Mouse (Mus musculus) hindbrain, embryonic 13.5 days (tissue): ENCODE data around the gene Fgfbp3. TPM values are rescaled to one million over a fixed set of nuclear protein-coding genes. Genes with fewer than 3 reads are reported as not detected.

Experiments
- polyA plus RNA-seq: library from polyadenylated mRNA; unstranded; fragments of >200 nt; fragmentation: Nextera tagmentation; extraction: Ambion mirVana; gene quantifications from 2 replicates; pipeline ENCODE4 v1.2.1, GENCODE M21; 2015

The Fgfbp3 gene
- polyA plus RNA-seq, 1 experiment from 2014 or later, result 56.2 TPM

Other genes starting within 250 kb of the Fgfbp3 start
- 16.1 and 17.0 TPM in 2 replicates for gene Ppp1r3c, start 183.0 kb downstream of the Fgfbp3 start, polyA plus RNA-seq
- 52.4 and 54.9 TPM in 2 replicates for gene Tnks2, start 85.4 kb downstream of the Fgfbp3 start, polyA plus RNA-seq
- gene Btaf1, start 6.5 kb upstream of the Fgfbp3 start, polyA plus RNA-seq, result 9.8 and 10.1 TPM in 2 replicates